Mouse (Mus musculus): ENCODE results near the gene Ano1. TPM values are rescaled to one million over a fixed set of nuclear protein-coding genes. Genes with fewer than 3 reads are reported as not detected.

The Ano1 gene
- polyA plus RNA-seq, 2 experiments = 1.4 to 1.5 TPM

- TF ChIP-seq CTCF (IDR thresholded peaks at IDR 0.05; ENCODE audit: low read depth) (no peak), EP300 (IDR thresholded peaks at IDR 0.05; ENCODE audit: low read depth) (no peak)
- H3K4me1 ChIP-seq (replicated peaks; ENCODE audit: control insufficient read depth in 2 of 2, insufficient read depth in 2 of 2, low read length in 1 of 2) = peaks cover 25 to 36% of the 10 kb centered on the region in 2 experiments
- no peak overlapping the region for H3K9ac ChIP-seq (replicated peaks)
- no peak overlapping the region for H3K4me3 ChIP-seq (ENCODE audit: insufficient read depth in 1 of 2, low read depth in 2 of 2, low read length in 2 of 2)
- DNase-seq (ENCODE audit: low read depth in 3 of 3, low spot score in 3 of 3) = no peak
- 80% methylated on average over 7 of the region's 7 CpGs for WGBS (ENCODE audit: insufficient replicate concordance)
- ATAC-seq (ENCODE audit: insufficient read depth) = no peak
- no peaks in the 10 kb centered on the region for H3K27me3 ChIP-seq (ENCODE audit: control insufficient read depth, insufficient read depth, low read length)
- H3K36me3 ChIP-seq (replicated peaks; ENCODE audit: control insufficient read depth, insufficient read depth, low read depth) = no peaks in the 10 kb centered on the region
- no peaks in the 10 kb centered on the region for H3K9me3 ChIP-seq (ENCODE audit: control insufficient read depth, low read length)
- no peak overlapping the region for H3K27ac ChIP-seq
- H3K4me2 ChIP-seq (ENCODE audit: low read depth) = no peak overlapping the region
These were observed 39.7 kb upstream of the Ano1 start for GRCm38 (mm10) chr7:144791426-144791825.

DNA sequence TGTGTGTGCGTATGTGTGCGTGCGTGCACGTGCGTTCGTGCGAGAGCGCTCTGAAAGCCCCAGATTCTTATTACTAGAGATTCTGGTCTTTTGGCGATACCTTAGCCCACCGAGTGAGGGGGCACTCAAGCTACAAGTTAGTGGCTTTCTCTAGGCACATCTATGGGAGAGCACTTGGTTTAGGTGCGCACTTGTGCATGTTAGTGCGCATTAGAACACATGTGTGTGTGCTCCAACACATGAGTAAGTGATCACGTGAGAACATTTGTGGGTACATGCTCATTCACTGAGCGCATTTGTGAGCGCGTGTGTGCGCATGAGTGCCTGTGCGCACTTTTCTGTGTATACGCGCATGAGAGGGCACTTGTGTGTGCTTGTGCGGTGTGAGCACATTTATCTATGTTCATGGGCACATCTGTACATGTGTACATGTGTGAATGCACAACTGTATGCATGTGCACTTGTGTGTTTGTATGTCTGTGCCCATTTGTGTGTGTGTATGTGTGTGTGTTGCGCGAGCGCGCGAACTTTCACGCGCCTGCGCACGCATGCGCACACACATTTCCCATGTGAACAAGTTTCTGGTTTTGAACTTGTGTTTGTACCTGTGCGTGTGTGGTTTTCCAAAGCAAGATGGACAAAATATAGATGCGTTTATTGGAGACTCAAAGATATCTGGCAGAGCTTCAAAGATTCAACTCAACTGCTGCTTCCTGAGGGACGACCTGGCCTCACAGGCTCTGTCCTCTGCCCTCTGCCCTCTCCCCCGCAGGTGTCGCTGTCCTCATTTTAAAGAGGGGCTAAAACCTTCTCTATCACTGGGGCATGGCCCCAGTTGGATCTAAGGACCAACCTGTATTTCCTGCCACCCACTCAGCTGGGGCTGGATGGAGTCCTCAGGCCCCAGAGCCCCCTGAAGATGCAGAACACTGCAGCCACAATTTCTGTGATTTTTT, 38.1 kb upstream of the Ano1 start:
- Histone ChIP-seq H3K9me3 (ENCODE audit: control insufficient read depth, low read length) (no peaks in the 10 kb centered on the region), H3K4me2 (ENCODE audit: low read depth) (peak overlapping the region; percentile 32), H3K4me1 (replicated peaks; ENCODE audit: control insufficient read depth in 2 of 2, insufficient read depth in 2 of 2, low read length in 1 of 2) (peaks cover 40 to 52% of the 10 kb centered on the region in 2 experiments), H3K36me3 (replicated peaks; ENCODE audit: control insufficient read depth, insufficient read depth, low read depth) (no peaks in the 10 kb centered on the region), H3K9ac (replicated peaks) (no peak overlapping the region), H3K27ac (peak overlapping the region; percentile 98), H3K27me3 (ENCODE audit: control insufficient read depth, insufficient read depth, low read length) (no peaks in the 10 kb centered on the region), H3K4me3 (ENCODE audit: insufficient read depth in 1 of 2, low read depth in 2 of 2, low read length in 2 of 2) (0 out of 4 replicates have a peak overlapping the region, but pooled peaks of 1 of the 2 experiments have one; percentile 0)
- WGBS (ENCODE audit: insufficient replicate concordance) = 52% methylated on average over 36 of the region's 36 CpGs
- DNase-seq (ENCODE audit: low read depth in 3 of 3, low spot score in 3 of 3) (peak in 1 of 3 experiments; percentile 27), ATAC-seq (ENCODE audit: insufficient read depth) (no peak)
- TF ChIP-seq CTCF (IDR thresholded peaks at IDR 0.05; ENCODE audit: low read depth) (peak; percentile 69), EP300 (IDR thresholded peaks at IDR 0.05; ENCODE audit: low read depth) (no peak)

GRCm38 (mm10) chr7:144788631-144789030, 36.9 kb upstream of the Ano1 start:
- Histone ChIP-seq H3K27ac (peak overlapping the region; percentile 98), H3K4me2 (ENCODE audit: low read depth) (peak overlapping the region; percentile 70), H3K4me3 (ENCODE audit: insufficient read depth in 1 of 2, low read depth in 2 of 2, low read length in 2 of 2) (peak overlapping the region; percentile 29 to 41), H3K27me3 (ENCODE audit: control insufficient read depth, insufficient read depth, low read length) (no peaks in the 10 kb centered on the region), H3K4me1 (replicated peaks; ENCODE audit: control insufficient read depth in 2 of 2, insufficient read depth in 2 of 2, low read length in 1 of 2) (peaks cover 52 to 64% of the 10 kb centered on the region in 2 experiments), H3K36me3 (replicated peaks; ENCODE audit: control insufficient read depth, insufficient read depth, low read depth) (no peaks in the 10 kb centered on the region), H3K9me3 (ENCODE audit: control insufficient read depth, low read length) (no peaks in the 10 kb centered on the region), H3K9ac (replicated peaks) (peak overlapping the region; percentile 62)
- 5% methylated on average over 4 of the region's 4 CpGs for WGBS (ENCODE audit: insufficient replicate concordance)
- peak; percentile 85 for TF ChIP-seq EP300 (IDR thresholded peaks at IDR 0.05; ENCODE audit: low read depth)
- TF ChIP-seq CTCF (IDR thresholded peaks at IDR 0.05; ENCODE audit: low read depth) = no peak
- peak; percentile 49 for ATAC-seq (ENCODE audit: insufficient read depth)
- peak; percentile 69 to 77 (median 71) for DNase-seq (ENCODE audit: low read depth in 3 of 3, low spot score in 3 of 3)

DNA sequence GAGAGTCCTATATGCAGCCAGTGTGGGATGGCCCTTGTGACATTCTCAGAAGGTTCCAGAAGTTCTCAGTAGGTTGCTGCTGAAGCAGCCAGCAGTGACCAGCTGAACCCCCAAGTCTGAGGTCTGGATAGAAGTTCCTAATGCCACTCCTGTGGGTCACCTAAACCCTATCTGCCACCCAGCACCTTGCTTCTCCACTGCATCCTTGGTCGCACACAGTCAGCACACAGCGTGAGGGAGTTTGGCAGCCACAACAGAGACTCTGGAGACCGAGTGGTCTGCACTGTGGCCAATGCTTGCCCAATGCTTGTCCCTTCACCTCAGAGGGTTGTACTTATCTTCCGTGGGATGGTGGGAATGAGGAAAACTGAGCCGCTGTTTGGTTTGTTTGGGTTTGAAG, 35.7 kb upstream of the Ano1 start:
- H3K4me2 ChIP-seq (ENCODE audit: low read depth) = peak overlapping the region; percentile 70
- H3K27ac ChIP-seq = peak overlapping the region; percentile 98
- TF ChIP-seq CTCF (IDR thresholded peaks at IDR 0.05; ENCODE audit: low read depth) = no peak
- TF ChIP-seq EP300 (IDR thresholded peaks at IDR 0.05; ENCODE audit: low read depth) = no peak
- no peaks in the 10 kb centered on the region for H3K27me3 ChIP-seq (ENCODE audit: control insufficient read depth, insufficient read depth, low read length)
- 38% methylated on average over 5 of the region's 5 CpGs for WGBS (ENCODE audit: insufficient replicate concordance)
- peak overlapping the region; percentile 62 for H3K9ac ChIP-seq (replicated peaks)
- peaks cover 63 to 76% of the 10 kb centered on the region in 2 experiments for H3K4me1 ChIP-seq (replicated peaks; ENCODE audit: control insufficient read depth in 2 of 2, insufficient read depth in 2 of 2, low read length in 1 of 2)
- H3K36me3 ChIP-seq (replicated peaks; ENCODE audit: control insufficient read depth, insufficient read depth, low read depth) = no peaks in the 10 kb centered on the region
- peak in 1 of 3 experiments; percentile 29 for DNase-seq (ENCODE audit: low read depth in 3 of 3, low spot score in 3 of 3)
- no peak overlapping the region for H3K4me3 ChIP-seq (ENCODE audit: insufficient read depth in 1 of 2, low read depth in 2 of 2, low read length in 2 of 2)
- no peak for ATAC-seq (ENCODE audit: insufficient read depth)
- H3K9me3 ChIP-seq (ENCODE audit: control insufficient read depth, low read length) = no peaks in the 10 kb centered on the region

DNA sequence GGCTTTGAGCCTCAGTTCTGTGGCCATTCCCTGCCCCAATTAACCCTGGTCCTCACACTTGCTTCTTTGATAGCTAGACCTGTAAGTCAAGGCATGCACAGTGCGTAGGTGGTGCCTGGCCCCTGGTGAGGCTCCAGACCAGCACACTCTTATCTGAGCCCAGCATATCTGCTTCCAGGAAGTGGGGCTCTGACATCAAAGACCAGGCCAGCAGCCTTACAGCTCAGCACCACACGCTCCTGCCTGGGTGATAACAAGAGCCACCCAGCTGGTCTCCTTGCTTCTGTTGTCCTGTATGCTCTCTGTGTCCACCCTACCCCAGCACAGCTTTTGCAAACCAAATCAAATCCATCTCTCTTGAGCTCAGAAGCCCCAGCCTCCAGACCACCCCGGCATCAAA, 34.8 kb upstream of the Ano1 start:
- Histone ChIP-seq H3K4me1 (replicated peaks; ENCODE audit: control insufficient read depth in 2 of 2, insufficient read depth in 2 of 2, low read length in 1 of 2) (peaks cover 70 to 85% of the 10 kb centered on the region in 2 experiments), H3K4me3 (ENCODE audit: insufficient read depth in 1 of 2, low read depth in 2 of 2, low read length in 2 of 2) (peak overlapping the region; percentile 47 to 49), H3K9me3 (ENCODE audit: control insufficient read depth, low read length) (no peaks in the 10 kb centered on the region), H3K36me3 (replicated peaks; ENCODE audit: control insufficient read depth, insufficient read depth, low read depth) (no peaks in the 10 kb centered on the region), H3K27ac (peak overlapping the region; percentile 98), H3K27me3 (ENCODE audit: control insufficient read depth, insufficient read depth, low read length) (no peaks in the 10 kb centered on the region), H3K9ac (replicated peaks) (peak overlapping the region; percentile 69), H3K4me2 (ENCODE audit: low read depth) (peak overlapping the region; percentile 74)
- peak; percentile 92 for ATAC-seq (ENCODE audit: insufficient read depth)
- no peak for TF ChIP-seq CTCF (IDR thresholded peaks at IDR 0.05; ENCODE audit: low read depth)
- TF ChIP-seq EP300 (IDR thresholded peaks at IDR 0.05; ENCODE audit: low read depth) = peak; percentile 95
- peak; percentile 90 to 94 (median 91) for DNase-seq (ENCODE audit: low read depth in 3 of 3, low spot score in 3 of 3)
- WGBS (ENCODE audit: insufficient replicate concordance) = 1% methylated on average over 3 of the region's 3 CpGs

Measured in liver, embryonic 14.5 days (tissue).